Mouse (Mus musculus): Measurements from ENCODE around the gene Gm17190. TPM values are rescaled to one million over a fixed set of nuclear protein-coding genes. Genes with fewer than 3 reads are reported as not detected.
A peak's percentile ranks its signal among the peaks of the same experiment; 100 is the strongest.
"Not testable (repeated sequence)": the region's sequence is repeated elsewhere in the genome, so short reads cannot be mapped to it uniquely, and the experiment has no call there.

Gm17190 gene
- polyA plus RNA-seq (2014; fragmentation: Nextera tagmentation; extraction: Ambion mirVana), result not detected in 2 replicates

GRCm38 (mm10) chr13:96081754-96082153 lies at the start of gene Gm17190:
Gm17190 (plus strand) TSS chr13:96082054.
- not testable (repeated sequence) for H3K4me1 ChIP-seq (replicated peaks; ENCODE audit: control insufficient read depth, insufficient read depth, low read length); H3K36me3 ChIP-seq (ENCODE audit: control insufficient read depth, insufficient read depth, low read length); H3K4me2 ChIP-seq (ENCODE audit: low read length); ATAC-seq (replicated peaks; ENCODE audit: low FRiP score, low TSS enrichment, low read depth); H3K27ac ChIP-seq (ENCODE audit: low read depth); DNase-seq (ENCODE audit: low spot score); H3K9me3 ChIP-seq (ENCODE audit: control insufficient read depth, low read length); H3K4me3 ChIP-seq (ENCODE audit: low read depth, low read length); H3K9ac ChIP-seq (ENCODE audit: low read length); H3K27me3 ChIP-seq (replicated peaks; ENCODE audit: control insufficient read depth, insufficient read depth, low read length)
- 72% methylated on average over 1 of the region's 1 CpGs for WGBS

DNA sequence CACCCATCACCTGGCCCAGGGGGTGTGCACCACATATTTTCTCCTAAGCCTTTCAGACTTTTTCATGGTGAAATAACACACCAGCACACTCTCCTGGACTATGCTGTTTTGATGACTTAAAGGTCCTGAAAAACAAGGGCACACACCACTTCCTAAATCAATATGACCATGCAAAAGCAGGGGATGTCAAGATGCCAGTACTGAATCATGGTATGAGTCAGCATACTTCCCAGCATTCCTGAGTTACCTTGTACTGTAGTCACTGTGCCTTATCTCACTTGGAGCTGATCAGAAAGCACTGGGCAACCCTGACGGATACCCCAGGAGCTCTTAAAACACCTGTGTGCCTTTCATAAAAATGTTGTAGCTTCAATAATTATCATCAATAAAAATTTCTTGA lies 42.3 kb upstream of the Gm17190 start:
- 70% methylated on average over 1 of the region's 1 CpGs for WGBS
- Histone ChIP-seq H3K4me3 (ENCODE audit: low read depth, low read length) (no peak overlapping the region), H3K27me3 (replicated peaks; ENCODE audit: control insufficient read depth, insufficient read depth, low read length) (no peaks in the 10 kb centered on the region), H3K27ac (ENCODE audit: low read depth) (no peak overlapping the region), H3K9ac (ENCODE audit: low read length) (no peak overlapping the region), H3K36me3 (ENCODE audit: control insufficient read depth, insufficient read depth, low read length) (no peaks in the 10 kb centered on the region), H3K4me1 (replicated peaks; ENCODE audit: control insufficient read depth, insufficient read depth, low read length) (no peaks in the 10 kb centered on the region), H3K4me2 (ENCODE audit: low read length) (no peak overlapping the region), H3K9me3 (ENCODE audit: control insufficient read depth, low read length) (no peaks in the 10 kb centered on the region)
- no peak for ATAC-seq (replicated peaks; ENCODE audit: low FRiP score, low TSS enrichment, low read depth)
- DNase-seq (ENCODE audit: low spot score), result peak; percentile 46

- no peak overlapping the region for H3K27ac ChIP-seq (ENCODE audit: low read depth)
- H3K9me3 ChIP-seq (ENCODE audit: control insufficient read depth, low read length), result no peaks in the 10 kb centered on the region
- WGBS, result 68% methylated on average over 11 of the region's 11 CpGs
- DNase-seq (ENCODE audit: low spot score) (peak; percentile 37), ATAC-seq (replicated peaks; ENCODE audit: low FRiP score, low TSS enrichment, low read depth) (no peak)
- H3K4me3 ChIP-seq (ENCODE audit: low read depth, low read length), result no peak overlapping the region
- no peaks in the 10 kb centered on the region for H3K4me1 ChIP-seq (replicated peaks; ENCODE audit: control insufficient read depth, insufficient read depth, low read length)
- no peaks in the 10 kb centered on the region for H3K36me3 ChIP-seq (ENCODE audit: control insufficient read depth, insufficient read depth, low read length)
- no peak overlapping the region for H3K9ac ChIP-seq (ENCODE audit: low read length)
- no peaks in the 10 kb centered on the region for H3K27me3 ChIP-seq (replicated peaks; ENCODE audit: control insufficient read depth, insufficient read depth, low read length)
- H3K4me2 ChIP-seq (ENCODE audit: low read length), result no peak overlapping the region
These were observed 41.4 kb upstream of the Gm17190 start for GRCm38 (mm10) chr13:96040275-96041042.

DNA sequence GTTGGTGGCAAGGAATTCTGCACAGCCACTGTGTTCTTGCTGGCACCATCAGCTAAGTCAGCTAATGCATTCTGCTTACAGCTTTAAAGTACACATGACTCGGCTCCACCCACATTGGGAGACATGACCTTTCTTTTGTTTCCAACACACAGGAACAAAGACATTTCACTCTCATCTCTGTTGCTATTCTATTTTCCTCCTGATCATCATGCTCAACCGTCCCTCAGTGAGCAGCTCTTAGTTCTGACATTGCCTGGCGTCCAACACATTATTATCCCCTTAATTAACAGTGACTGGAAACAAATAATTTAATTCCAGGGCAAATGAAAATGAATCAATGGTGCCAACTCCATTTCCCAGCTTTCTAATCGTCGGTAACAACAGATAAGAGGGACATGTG lies 36.5 kb upstream of the Gm17190 start:
- Histone ChIP-seq H3K4me1 (replicated peaks; ENCODE audit: control insufficient read depth, insufficient read depth, low read length) (no peaks in the 10 kb centered on the region), H3K4me3 (ENCODE audit: low read depth, low read length) (no peak overlapping the region), H3K27me3 (replicated peaks; ENCODE audit: control insufficient read depth, insufficient read depth, low read length) (no peaks in the 10 kb centered on the region), H3K4me2 (ENCODE audit: low read length) (no peak overlapping the region), H3K27ac (ENCODE audit: low read depth) (no peak overlapping the region), H3K9ac (ENCODE audit: low read length) (no peak overlapping the region), H3K36me3 (ENCODE audit: control insufficient read depth, insufficient read depth, low read length) (no peaks in the 10 kb centered on the region), H3K9me3 (ENCODE audit: control insufficient read depth, low read length) (no peaks in the 10 kb centered on the region)
- no peak for ATAC-seq (replicated peaks; ENCODE audit: low FRiP score, low TSS enrichment, low read depth)
- DNase-seq (ENCODE audit: low spot score), result peak; percentile 24
- 71% methylated on average over 5 of the region's 5 CpGs for WGBS

GRCm38 (mm10) chr13:96052755-96053154 lies 29.1 kb upstream of the Gm17190 start:
- no peaks in the 10 kb centered on the region for H3K36me3 ChIP-seq (ENCODE audit: control insufficient read depth, insufficient read depth, low read length)
- no peak overlapping the region for H3K9ac ChIP-seq (ENCODE audit: low read length)
- no peaks in the 10 kb centered on the region for H3K4me1 ChIP-seq (replicated peaks; ENCODE audit: control insufficient read depth, insufficient read depth, low read length)
- H3K9me3 ChIP-seq (ENCODE audit: control insufficient read depth, low read length), result no peaks in the 10 kb centered on the region
- H3K27ac ChIP-seq (ENCODE audit: low read depth), result no peak overlapping the region
- no peaks in the 10 kb centered on the region for H3K27me3 ChIP-seq (replicated peaks; ENCODE audit: control insufficient read depth, insufficient read depth, low read length)
- 83% methylated on average over 3 of the region's 3 CpGs for WGBS
- DNase-seq (ENCODE audit: low spot score) (no peak), ATAC-seq (replicated peaks; ENCODE audit: low FRiP score, low TSS enrichment, low read depth) (no peak)
- H3K4me3 ChIP-seq (ENCODE audit: low read depth, low read length), result no peak overlapping the region
- no peak overlapping the region for H3K4me2 ChIP-seq (ENCODE audit: low read length)

DNA sequence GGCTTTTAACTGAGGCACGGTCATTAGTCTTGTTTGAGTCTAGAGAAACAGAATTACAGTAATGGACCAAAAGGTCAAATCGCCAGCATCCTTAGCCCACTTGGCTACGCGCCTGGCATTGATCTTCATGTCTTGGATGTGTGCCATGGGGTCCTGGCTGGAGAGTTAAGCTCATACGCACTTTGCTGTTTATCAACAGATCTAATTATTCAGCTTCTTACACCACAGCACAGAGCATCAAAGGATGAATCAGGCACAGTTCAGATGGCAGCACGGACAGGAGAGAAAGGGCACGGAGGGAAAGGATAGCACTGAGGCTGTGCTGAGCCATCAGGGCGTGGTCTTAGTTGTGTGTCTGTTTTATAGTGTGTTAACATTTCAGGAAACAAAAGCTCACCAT lies 8.3 kb upstream of the Gm17190 start:
- no peaks in the 10 kb centered on the region for H3K4me1 ChIP-seq (replicated peaks; ENCODE audit: control insufficient read depth, insufficient read depth, low read length)
- H3K36me3 ChIP-seq (ENCODE audit: control insufficient read depth, insufficient read depth, low read length), result no peaks in the 10 kb centered on the region
- WGBS, result 48% methylated on average over 8 of the region's 8 CpGs
- H3K27ac ChIP-seq (ENCODE audit: low read depth), result no peak overlapping the region
- no peaks in the 10 kb centered on the region for H3K9me3 ChIP-seq (ENCODE audit: control insufficient read depth, low read length)
- no peak overlapping the region for H3K4me3 ChIP-seq (ENCODE audit: low read depth, low read length)
- no peak for DNase-seq (ENCODE audit: low spot score)
- H3K4me2 ChIP-seq (ENCODE audit: low read length), result no peak overlapping the region
- ATAC-seq (replicated peaks; ENCODE audit: low FRiP score, low TSS enrichment, low read depth), result no peak
- no peak overlapping the region for H3K9ac ChIP-seq (ENCODE audit: low read length)
- no peaks in the 10 kb centered on the region for H3K27me3 ChIP-seq (replicated peaks; ENCODE audit: control insufficient read depth, insufficient read depth, low read length)

- not testable (repeated sequence) for H3K9me3 ChIP-seq (ENCODE audit: control insufficient read depth, low read length); H3K4me1 ChIP-seq (replicated peaks; ENCODE audit: control insufficient read depth, insufficient read depth, low read length); H3K36me3 ChIP-seq (ENCODE audit: control insufficient read depth, insufficient read depth, low read length); H3K27ac ChIP-seq (ENCODE audit: low read depth); H3K4me2 ChIP-seq (ENCODE audit: low read length); H3K4me3 ChIP-seq (ENCODE audit: low read depth, low read length); H3K27me3 ChIP-seq (replicated peaks; ENCODE audit: control insufficient read depth, insufficient read depth, low read length); DNase-seq (ENCODE audit: low spot score); H3K9ac ChIP-seq (ENCODE audit: low read length); ATAC-seq (replicated peaks; ENCODE audit: low FRiP score, low TSS enrichment, low read depth)
- WGBS, result 88% methylated on average over 3 of the region's 3 CpGs
These were observed 578 bp upstream of the Gm17190 start, which contains the start of gene Gm20075 for GRCm38 (mm10) chr13:96081276-96081675. Gm20075 (minus strand) TSS chr13:96081376.

- Histone ChIP-seq H3K9ac (ENCODE audit: low read length) (no peak overlapping the region), H3K4me1 (replicated peaks; ENCODE audit: control insufficient read depth, insufficient read depth, low read length) (no peaks in the 10 kb centered on the region), H3K4me3 (ENCODE audit: low read depth, low read length) (no peak overlapping the region), H3K36me3 (ENCODE audit: control insufficient read depth, insufficient read depth, low read length) (no peaks in the 10 kb centered on the region), H3K4me2 (ENCODE audit: low read length) (no peak overlapping the region), H3K27ac (ENCODE audit: low read depth) (no peak overlapping the region), H3K9me3 (ENCODE audit: control insufficient read depth, low read length) (no peaks in the 10 kb centered on the region), H3K27me3 (replicated peaks; ENCODE audit: control insufficient read depth, insufficient read depth, low read length) (no peaks in the 10 kb centered on the region)
- DNase-seq (ENCODE audit: low spot score), result no peak
- 75% methylated on average over 7 of the region's 7 CpGs for WGBS
- ATAC-seq (replicated peaks; ENCODE audit: low FRiP score, low TSS enrichment, low read depth), result no peak
These were observed 3.9 kb downstream of the Gm17190 start for GRCm38 (mm10) chr13:96085581-96086302.
